Mouse (Mus musculus) liver, embryonic 14.5 days (tissue): ENCODE data around the gene Cacng2.

Source experiments
- CTCF ChIP-seq: IDR thresholded peaks from 2 replicates; pipeline ENCODE4 v1.5.1; 2016; ENCODE audit warnings: antibody characterized with exemption, low read depth, control low read depth
- EP300 ChIP-seq: IDR thresholded peaks from 2 replicates; pipeline ENCODE4 v1.6.1; 2016; ENCODE audit warnings: antibody characterized with exemption, low read depth

- no peak for TF ChIP-seq CTCF
- no peak for TF ChIP-seq EP300
These were observed 162.2 kb downstream of the Cacng2 start for GRCm38 (mm10) chr15:77957625-77958024.
